Mouse (Mus musculus) CH12.LX (cell line): Measurements from ENCODE around the gene Npepps. TPM values are rescaled to one million over a fixed set of nuclear protein-coding genes. Genes with fewer than 3 reads are reported as not detected.

ENCODE experiments used
- DNase-seq: peaks from one replicate; pipeline ENCODE4 v3.0.0-alpha.2; 2013; ENCODE audit errors: extremely low read depth
- H3K27ac ChIP-seq: 2 replicates; pipeline ENCODE4 v1.5.1; 2012; ENCODE audit warnings: low read depth, mild to moderate bottlenecking, control low read depth, moderate library complexity; ENCODE audit not compliant: insufficient read depth
- H3K27me3 ChIP-seq: replicated peaks from 2 replicates; pipeline ENCODE3; 2012; ENCODE audit warnings: inconsistent platforms
- H3K36me3 ChIP-seq, 2 experiments: replicated peaks in 1 of 2; 2 replicates each; pipeline versions ENCODE3 to v1.6.1; 2012; ENCODE audit warnings: inconsistent platforms in 1 of 2, low read length in 1 of 2, mild to moderate bottlenecking in 1 of 2, mixed read lengths in 1 of 2, moderate library complexity in 1 of 2; ENCODE audit not compliant: control insufficient read depth in 1 of 2, insufficient read depth in 1 of 2
- H3K4me1 ChIP-seq, 2 experiments: 2 replicates each; pipeline ENCODE4 v1.6.1; 2012; ENCODE audit warnings: inconsistent platforms in 1 of 2, moderate library complexity in 1 of 2; ENCODE audit not compliant: insufficient read depth in 2 of 2, control insufficient read depth in 1 of 2
- H3K4me2 ChIP-seq: 2 replicates; pipeline ENCODE4 v1.6.1; 2012; ENCODE audit warnings: low read depth, mild to moderate bottlenecking, control low read depth; ENCODE audit not compliant: poor library complexity, insufficient read depth, severe bottlenecking
- H3K4me3 ChIP-seq, 3 experiments: fragments of 150-350 bp in 1 of 3; sonication (generic) in 1 of 3; replicated peaks in 1 of 3; 2 replicates each; pipeline versions ENCODE3 to v1.5.1; 2011 to 2012; ENCODE audit warnings: low read depth in 2 of 3, low read length in 2 of 3, mild to moderate bottlenecking in 2 of 3, moderate library complexity in 2 of 3, control low read depth in 1 of 3, improper control_type of control experiment in 1 of 3, inconsistent platforms in 1 of 3, mixed read lengths in 1 of 3; ENCODE audit not compliant: poor library complexity in 1 of 3
- H3K79me2 ChIP-seq: replicated peaks from 2 replicates; pipeline ENCODE4 v1.6.1; 2012; ENCODE audit warnings: mild to moderate bottlenecking, moderate library complexity; ENCODE audit not compliant: control insufficient read depth, poor library complexity, insufficient read depth, severe bottlenecking; ENCODE audit errors: extremely low read depth
- H3K9ac ChIP-seq: 2 replicates; pipeline ENCODE4 v1.6.1; 2012; ENCODE audit warnings: low read depth, mild to moderate bottlenecking, control low read depth, moderate library complexity; ENCODE audit not compliant: insufficient read depth
- H3K9me3 ChIP-seq: replicated peaks from 2 replicates; pipeline ENCODE3; 2012; ENCODE audit warnings: low read length, inconsistent platforms, mixed read lengths
- BHLHE40 ChIP-seq: IDR thresholded peaks from 2 replicates; pipeline ENCODE4 v1.6.1; 2011; ENCODE audit warnings: mild to moderate bottlenecking, low read depth, low read length, improper control_type of control experiment
- CHD1 ChIP-seq: IDR thresholded peaks from 2 replicates; pipeline ENCODE4 v1.6.1; 2012; ENCODE audit warnings: low read depth, low read length, improper control_type of control experiment, inconsistent platforms
- CHD2 ChIP-seq: IDR thresholded peaks from 2 replicates; pipeline ENCODE4 v1.6.1; 2011; ENCODE audit warnings: low read length, improper control_type of control experiment
- CTCF ChIP-seq, 2 experiments: IDR thresholded peaks in 1 of 2; conservative IDR thresholded peaks in 1 of 2; 2 replicates each; pipeline ENCODE4 v1.5.1; 2011 to 2012; ENCODE audit warnings: low read depth in 2 of 2, low read length in 2 of 2, improper control_type of control experiment in 1 of 2, inconsistent platforms in 1 of 2, mild to moderate bottlenecking in 1 of 2, moderate library complexity in 1 of 2
- E2F4 ChIP-seq: IDR thresholded peaks from 2 replicates; pipeline ENCODE4 v1.6.1; 2011; ENCODE audit warnings: low read depth, low read length, improper control_type of control experiment; ENCODE audit not compliant: insufficient replicate concordance
- ELF1 ChIP-seq: IDR thresholded peaks from 2 replicates; pipeline ENCODE4 v1.6.1; 2014; ENCODE audit warnings: low read depth, mild to moderate bottlenecking, inconsistent platforms, low read length, improper control_type of control experiment
- EP300 ChIP-seq: IDR thresholded peaks from 2 replicates; pipeline ENCODE4 v1.6.1; 2011; ENCODE audit warnings: low read length, improper control_type of control experiment
- ETS1 ChIP-seq: conservative IDR thresholded peaks from 2 replicates; pipeline ENCODE4 v1.6.1; 2012; ENCODE audit warnings: low read depth, mild to moderate bottlenecking, inconsistent platforms, low read length, improper control_type of control experiment, moderate library complexity
- HCFC1 ChIP-seq: IDR thresholded peaks from 2 replicates; pipeline ENCODE4 v1.6.1; 2012; ENCODE audit warnings: low read depth, mild to moderate bottlenecking, inconsistent platforms, low read length, improper control_type of control experiment
- JUN ChIP-seq: IDR thresholded peaks from 2 replicates; pipeline ENCODE4 v1.6.1; 2011; ENCODE audit warnings: low read depth, mild to moderate bottlenecking, low read length, improper control_type of control experiment, moderate library complexity; ENCODE audit not compliant: insufficient read depth
- KAT2A ChIP-seq: IDR thresholded peaks from 2 replicates; pipeline ENCODE4 v1.6.1; 2012; ENCODE audit warnings: low read length, improper control_type of control experiment, inconsistent platforms; ENCODE audit not compliant: insufficient replicate concordance
- MEF2A ChIP-seq: IDR thresholded peaks from 2 replicates; pipeline ENCODE4 v1.6.1; 2014; ENCODE audit warnings: low read depth, mild to moderate bottlenecking, inconsistent platforms, low read length, improper control_type of control experiment, borderline replicate concordance
- MXI1 ChIP-seq: IDR thresholded peaks from 2 replicates; pipeline ENCODE4 v1.6.1; 2011; ENCODE audit warnings: mild to moderate bottlenecking, low read depth, low read length, improper control_type of control experiment
- MYC ChIP-seq: IDR thresholded peaks from 2 replicates; pipeline ENCODE4 v1.6.1; 2011; ENCODE audit warnings: low read depth, mild to moderate bottlenecking, improper control_type of control experiment, low read length
- NELFE ChIP-seq: IDR thresholded peaks from 2 replicates; pipeline ENCODE4 v1.6.1; 2011; ENCODE audit warnings: low read depth, low read length, improper control_type of control experiment
- NRF1 ChIP-seq: IDR thresholded peaks from 2 replicates; pipeline ENCODE4 v1.6.1; 2014; ENCODE audit warnings: low read depth, mild to moderate bottlenecking, inconsistent platforms, low read length, improper control_type of control experiment, moderate library complexity
- PAX5 ChIP-seq: IDR thresholded peaks from 2 replicates; pipeline ENCODE4 v1.6.1; 2012; ENCODE audit warnings: low read length, inconsistent platforms, mixed read lengths
- POLR2A ChIP-seq: IDR thresholded peaks from 2 replicates; pipeline ENCODE4 v1.6.1; 2011; ENCODE audit warnings: low read depth, mild to moderate bottlenecking, improper control_type of control experiment, low read length
- POLR2AphosphoS2 ChIP-seq: IDR thresholded peaks from 2 replicates; pipeline ENCODE4 v1.6.1; 2011; ENCODE audit warnings: low read depth, low read length, improper control_type of control experiment
- RAD21 ChIP-seq: IDR thresholded peaks from 2 replicates; pipeline ENCODE4 v1.6.1; 2011; ENCODE audit warnings: low read depth, mild to moderate bottlenecking, low read length, improper control_type of control experiment, moderate library complexity
- RCOR1 ChIP-seq: conservative IDR thresholded peaks from 2 replicates; pipeline ENCODE4 v1.6.1; 2012; ENCODE audit warnings: low read depth, mild to moderate bottlenecking, inconsistent platforms, low read length, improper control_type of control experiment
- SIN3A ChIP-seq: IDR thresholded peaks from 2 replicates; pipeline ENCODE4 v1.6.1; 2012; ENCODE audit warnings: low read length, improper control_type of control experiment, inconsistent platforms
- SMC3 ChIP-seq: IDR thresholded peaks from 2 replicates; pipeline ENCODE4 v1.6.1; 2011; ENCODE audit warnings: low read depth, low read length, improper control_type of control experiment
- TBP ChIP-seq: conservative IDR thresholded peaks from 2 replicates; pipeline ENCODE4 v1.6.1; 2011; ENCODE audit warnings: low read depth, low read length, improper control_type of control experiment
- TCF12 ChIP-seq: IDR thresholded peaks from 2 replicates; pipeline ENCODE4 v1.6.1; 2014; ENCODE audit warnings: low read depth, mild to moderate bottlenecking, inconsistent platforms, low read length, improper control_type of control experiment
- UBTF ChIP-seq: IDR thresholded peaks from 2 replicates; pipeline ENCODE4 v1.6.1; 2012; ENCODE audit warnings: low read depth, mild to moderate bottlenecking, inconsistent platforms, low read length, improper control_type of control experiment, moderate library complexity
- USF1 ChIP-seq: IDR thresholded peaks from 2 replicates; pipeline ENCODE4 v1.6.1; 2014; ENCODE audit warnings: low read depth, mild to moderate bottlenecking, inconsistent platforms, low read length, improper control_type of control experiment
- USF2 ChIP-seq: conservative IDR thresholded peaks from 2 replicates; pipeline ENCODE4 v1.6.1; 2011; ENCODE audit warnings: low read depth, low read length, improper control_type of control experiment
- ZKSCAN1 ChIP-seq: IDR thresholded peaks from 2 replicates; pipeline ENCODE4 v1.6.1; 2012; ENCODE audit warnings: low read depth, inconsistent platforms, low read length, improper control_type of control experiment, borderline replicate concordance
- ZMIZ1 ChIP-seq: IDR thresholded peaks from 2 replicates; pipeline ENCODE4 v1.6.1; 2012; ENCODE audit warnings: low read depth, mild to moderate bottlenecking, inconsistent platforms, low read length, improper control_type of control experiment
- ZNF384 ChIP-seq: IDR thresholded peaks from 2 replicates; pipeline ENCODE4 v1.6.1; 2012; ENCODE audit warnings: low read depth, low read length, improper control_type of control experiment, inconsistent platforms
- dilution Hi-C: fragments of 300-500 bp; cut with MboI; formaldehyde crosslinking; loops from 2 replicates; pipeline ENCODE4 v1.14.3; 2020; ENCODE audit warnings: low sequenced_read_pairs; ENCODE audit not compliant: extremely low pct_unique_long_range_greater_than_20kb, extremely low pct_ligation_motif_present
- in situ Hi-C: fragments of 300-500 bp; cut with MboI; formaldehyde crosslinking; loops from 3 replicates; pipeline ENCODE4 v1.14.3; 2019; ENCODE audit warnings: low sequenced_read_pairs, low pct_ligation_motif_present, low pct_unique_long_range_greater_than_20kb, mixed read lengths
- polyA plus RNA-seq: library from polyadenylated mRNA; unstranded; fragments of >175 nt; gene quantifications from 2 replicates; pipeline ENCODE4 v1.2.1, GENCODE M21; 2012; ENCODE audit warnings: low read depth; ENCODE audit not compliant: insufficient read length
- total RNA-seq, 2 experiments: library from RNA; depleted of rRNA; stranded (reverse); fragments of 300-350 nt in 1 of 2; fragments of >200 nt in 1 of 2; gene quantifications; 2 replicates each; pipeline ENCODE4 v1.2.3; 2012 to 2014

The Npepps gene
- total RNA-seq (2012; rRNA removed), result 37.6 and 42.5 TPM in 2 replicates
- total RNA-seq (2014; rRNA removed), result 29.8 and 33.8 TPM in 2 replicates
- polyA plus RNA-seq, result 50.8 and 56.3 TPM in 2 replicates

DNA sequence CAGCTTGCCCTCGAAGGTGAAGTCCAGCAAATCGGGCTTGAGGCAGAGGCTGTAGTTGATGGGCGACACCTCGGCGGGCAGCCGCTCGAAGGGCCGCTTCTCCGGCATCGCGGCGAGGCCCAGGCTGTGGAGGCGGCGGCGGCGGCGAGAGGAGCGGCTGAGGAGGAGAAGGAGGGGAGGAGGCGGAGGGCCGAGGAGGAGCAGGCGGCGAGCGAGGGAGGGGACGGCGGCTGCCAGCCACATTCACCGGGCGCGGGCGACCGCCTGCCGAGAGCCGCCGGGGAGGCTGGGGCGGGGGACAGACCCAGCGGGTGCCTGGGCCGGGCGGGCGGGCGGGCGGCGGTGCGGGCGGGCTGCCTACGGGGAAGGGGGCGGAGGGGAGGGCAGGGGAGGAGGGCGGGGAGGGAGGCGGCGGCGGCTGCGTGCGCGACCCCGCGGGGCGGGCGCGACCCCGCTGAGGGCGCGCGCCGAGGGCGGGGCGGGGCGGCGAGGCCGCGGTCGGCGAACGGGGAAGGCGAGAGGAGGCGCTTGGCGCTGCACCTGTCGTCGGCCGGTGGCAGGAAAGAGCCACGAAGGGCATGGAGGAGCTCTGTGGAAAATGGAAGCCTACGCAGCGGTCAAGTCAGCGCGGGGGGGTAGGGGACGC lies at the start of gene Npepps:
TSS of gene Npepps (minus strand) at position 423 of the 646 bp plus-strand sequence.
- in situ Hi-C loops, result no loop called here
- Histone ChIP-seq H3K9ac (peak within 1 kb of the TSS; percentile 99), H3K36me3 (no peaks in the 10 kb centered on the region), H3K79me2 (peaks cover 49% of the 10 kb centered on the region), H3K9me3 (no peaks in the 10 kb centered on the region)
- dilution Hi-C loops, result no loop called here
- peak; percentile 24; the same call in 1 of the 2 replicates for TF ChIP-seq BHLHE40
- TF ChIP-seq ETS1, result no peak
- TF ChIP-seq PAX5, result no peak
- TF ChIP-seq SMC3, result no peak
- no peak for TF ChIP-seq EP300
- no peak for TF ChIP-seq USF2
- no peak for TF ChIP-seq E2F4
- no peak for TF ChIP-seq ZKSCAN1
- TF ChIP-seq POLR2AphosphoS2, result no peak
- TF ChIP-seq TCF12, result peak; percentile 55
- TF ChIP-seq CHD2, result no peak
- TF ChIP-seq ZMIZ1, result peak; percentile 14; the same call in 1 of the 2 replicates
- 0 out of 2 replicates have a peak, but pooled peaks have one; percentile 6 for TF ChIP-seq ELF1
- peak; percentile 4; the same call in 1 of the 2 replicates for TF ChIP-seq SIN3A
- peak; percentile 37 for TF ChIP-seq HCFC1
- no peak for TF ChIP-seq MYC
- peak; percentile 7 for TF ChIP-seq RAD21
- TF ChIP-seq CTCF (conservative IDR thresholded peaks at IDR 0.05 in 1 of 2, IDR thresholded peaks at IDR 0.05 in 1 of 2; ENCODE audit: low read depth in 2 of 2, low read length in 2 of 2), result peak in 1 of 2 experiments; percentile 30; a peak in 2 of 4 replicates
- no peak for TF ChIP-seq USF1
- no peak for TF ChIP-seq UBTF
- TF ChIP-seq MXI1, result peak; percentile 44
- TF ChIP-seq NELFE, result peak; percentile 78
- no peak for TF ChIP-seq MEF2A
- no peak for TF ChIP-seq ZNF384
- TF ChIP-seq KAT2A, result no peak
- TF ChIP-seq CHD1, result no peak
- peak; percentile 55; the same call in 1 of the 2 replicates for TF ChIP-seq NRF1
- TF ChIP-seq TBP, result no peak
- no peak for TF ChIP-seq RCOR1
- TF ChIP-seq POLR2A, result peak; percentile 88
- no peak for TF ChIP-seq JUN
- TF ChIP-seq, all 38 proteins: peak for 12
- H3K27ac ChIP-seq, result peak within 1 kb of the TSS; percentile 71
- H3K4me3 ChIP-seq, result peak within 1 kb of the TSS; percentile 82 to 99 (median 91)
- peak; percentile 66 for DNase-seq
- peak within 1 kb of the TSS; percentile 100 for H3K4me2 ChIP-seq
- peaks cover 13 to 53% of the 10 kb centered on the region in 2 experiments for H3K4me1 ChIP-seq
- H3K27me3 ChIP-seq, result no peaks in the 10 kb centered on the region
